Mouse (Mus musculus) urinary bladder, postnatal 10 days (tissue): ENCODE measurements around the gene Cbs.
"Not testable (repeated sequence)": the region's sequence is repeated elsewhere in the genome, so short reads cannot be mapped to it uniquely, and the experiment has no call there.

ENCODE experiments used
- DNase-seq: peaks from one replicate; pipeline ENCODE4 v3.0.0; 2022; ENCODE audit warnings: low spot score

The Cbs gene

DNA sequence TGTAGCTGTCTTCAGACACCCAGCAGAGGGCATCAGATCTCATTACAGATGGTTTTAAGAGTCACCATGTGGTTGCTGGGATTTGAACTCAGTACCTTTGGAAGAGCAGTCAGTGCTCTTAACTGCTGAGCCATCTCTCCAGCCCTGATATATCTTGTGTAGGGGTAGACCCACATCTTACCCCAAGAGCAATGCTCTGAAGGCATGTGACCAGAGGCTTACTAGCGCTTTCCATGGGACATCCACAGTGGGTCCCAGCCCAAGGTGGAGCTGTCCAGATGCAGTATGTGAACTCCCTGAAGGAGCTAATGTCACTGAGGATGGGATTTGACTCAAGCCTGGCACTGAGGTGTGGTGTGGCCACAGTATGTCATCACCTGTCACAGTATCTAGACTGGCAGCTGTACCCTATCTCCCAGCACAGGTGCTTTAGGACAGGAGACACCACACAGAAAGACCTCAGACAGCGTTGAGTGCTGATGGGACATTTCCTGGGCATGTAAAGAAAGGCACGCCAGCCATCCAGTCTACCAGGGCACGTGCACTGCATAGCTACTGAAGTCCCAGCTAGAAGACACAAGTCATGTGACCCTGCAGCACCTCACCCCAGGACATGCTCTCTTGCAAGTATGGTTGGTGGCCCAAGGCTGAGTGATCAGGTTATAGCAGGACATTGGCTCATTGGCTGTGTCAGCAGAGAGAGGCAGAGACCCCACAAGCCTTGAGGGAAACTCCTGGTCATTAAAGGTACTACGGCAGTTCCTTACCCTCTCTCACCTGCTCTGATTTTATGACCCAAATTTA is 9.4 kb upstream of the Cbs start:
- DNase-seq: no peak

DNA sequence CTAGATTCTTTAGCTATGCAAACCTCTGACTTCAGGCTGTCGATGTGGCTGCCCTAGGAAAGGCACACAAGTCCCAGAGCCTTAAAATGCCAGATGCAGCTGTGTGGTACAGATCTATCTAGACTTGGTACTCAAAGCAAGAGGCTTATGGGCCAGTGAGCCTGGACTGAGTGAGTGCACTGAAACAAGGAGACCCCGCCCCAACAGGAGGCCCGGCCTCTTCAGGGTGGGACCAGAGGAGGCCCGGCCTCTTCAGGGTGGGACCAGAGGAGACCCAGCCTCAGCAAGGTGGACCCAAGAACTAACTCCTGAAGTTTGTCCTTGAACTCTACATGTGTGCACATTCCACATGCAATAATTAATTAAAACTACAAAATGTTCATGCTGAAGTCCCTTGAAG is 5.9 kb upstream of the Cbs start:
- no peak for DNase-seq

DNA sequence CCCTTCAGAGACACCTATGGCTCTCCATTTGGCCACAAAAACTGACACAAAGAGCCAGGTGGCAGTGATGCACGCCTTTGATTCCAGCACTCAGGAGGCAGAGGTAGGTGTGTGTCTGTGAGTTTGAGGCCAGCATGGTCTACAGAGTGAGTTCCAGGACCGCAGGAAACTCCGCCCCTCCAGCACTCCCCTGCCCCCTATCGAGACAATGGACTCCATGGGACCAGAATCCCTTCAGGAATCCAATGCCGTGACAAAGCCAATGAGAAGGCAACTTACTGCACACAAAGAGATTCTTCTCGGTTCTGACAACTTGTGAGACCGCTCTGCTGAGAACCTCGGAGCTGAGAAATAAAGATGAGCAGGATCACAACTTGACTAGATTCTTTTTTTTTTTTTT is 5.3 kb upstream of the Cbs start:
- DNase-seq: no peak

DNA sequence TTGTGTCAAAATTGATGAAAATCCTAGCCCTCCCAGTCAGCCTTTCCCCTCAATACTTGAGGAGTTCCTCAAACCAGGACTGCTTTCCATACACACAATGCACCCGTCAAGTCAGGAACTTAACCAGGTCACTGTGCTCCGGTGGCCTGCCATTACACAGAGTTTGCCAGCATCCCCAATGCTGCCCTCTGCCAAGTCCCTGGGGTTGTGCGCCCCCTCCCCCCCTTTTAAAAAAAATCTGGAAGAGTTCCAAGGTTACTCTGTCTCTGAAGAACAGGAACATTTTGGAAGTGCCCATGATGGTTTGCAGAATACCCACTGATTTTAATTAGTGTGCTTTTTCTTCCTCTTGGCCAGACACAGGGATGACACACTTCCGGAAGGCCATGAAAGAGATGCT is 2.6 kb upstream of the Cbs start:
- DNase-seq: no peak

DNA sequence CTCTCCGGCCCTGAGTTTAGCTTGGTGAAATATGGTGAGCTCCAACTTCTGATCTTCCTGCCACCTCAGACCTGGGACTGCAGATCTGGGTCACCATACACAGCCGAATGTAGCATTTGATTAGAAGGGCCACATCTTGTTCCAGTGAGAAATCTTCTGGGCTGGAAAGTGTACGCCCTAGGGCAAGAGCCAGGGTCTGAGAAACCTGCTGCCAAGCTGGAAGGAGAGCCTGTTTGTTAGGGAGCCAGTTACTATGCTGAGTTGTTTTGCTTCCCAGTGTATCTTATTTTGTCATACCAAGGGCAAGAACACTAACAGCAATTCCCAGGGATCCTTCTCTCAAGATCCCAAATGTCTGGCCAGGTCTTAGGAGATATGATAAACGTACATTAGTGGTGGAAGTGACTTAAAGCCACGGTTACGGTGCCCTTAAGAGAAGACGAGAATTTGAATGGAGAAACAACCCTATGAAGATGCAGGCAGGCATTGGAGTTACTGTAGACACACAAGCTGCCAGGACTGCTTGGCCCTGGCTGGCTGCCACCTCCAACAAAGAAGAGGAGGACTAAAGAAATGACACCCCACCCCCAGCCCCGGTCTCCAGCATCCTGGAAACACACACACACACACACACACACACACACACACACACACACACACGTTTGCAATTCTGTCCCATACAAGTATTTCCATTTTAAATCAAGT is 980 bp upstream of the Cbs start:
- DNase-seq: no peak

DNA sequence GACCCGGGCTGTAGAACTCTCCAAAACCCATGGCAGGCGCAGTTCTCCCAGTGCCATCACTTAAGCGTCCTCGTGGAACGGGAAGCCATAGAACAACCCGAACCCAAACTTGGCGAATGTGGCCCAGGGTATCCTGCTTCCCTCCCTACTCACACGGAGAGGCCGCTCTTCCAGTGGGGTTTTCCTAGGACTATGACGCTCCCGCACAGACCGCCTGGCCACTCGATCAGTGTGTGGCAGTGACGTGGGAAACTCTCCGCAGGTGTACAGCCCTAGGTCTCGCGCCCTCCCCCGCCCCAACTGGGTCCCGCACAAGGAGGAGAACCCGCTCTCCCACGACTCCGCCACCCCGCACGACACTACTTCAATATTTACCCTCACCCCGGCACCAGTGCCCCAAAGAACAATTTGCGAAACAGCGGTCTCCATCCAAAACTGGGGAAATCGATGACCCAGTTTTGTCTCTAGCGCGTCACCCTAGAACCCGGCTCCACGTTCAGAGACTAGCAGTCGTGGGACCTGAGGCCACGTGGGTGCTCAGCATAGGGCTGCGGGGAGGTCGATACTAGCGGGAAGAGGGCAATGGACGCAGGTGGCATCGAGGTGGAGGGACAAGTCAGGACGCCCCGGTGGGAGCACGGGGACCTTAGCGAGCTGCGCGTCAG is 629 bp downstream of the Cbs start:
- DNase-seq: no peak

DNA sequence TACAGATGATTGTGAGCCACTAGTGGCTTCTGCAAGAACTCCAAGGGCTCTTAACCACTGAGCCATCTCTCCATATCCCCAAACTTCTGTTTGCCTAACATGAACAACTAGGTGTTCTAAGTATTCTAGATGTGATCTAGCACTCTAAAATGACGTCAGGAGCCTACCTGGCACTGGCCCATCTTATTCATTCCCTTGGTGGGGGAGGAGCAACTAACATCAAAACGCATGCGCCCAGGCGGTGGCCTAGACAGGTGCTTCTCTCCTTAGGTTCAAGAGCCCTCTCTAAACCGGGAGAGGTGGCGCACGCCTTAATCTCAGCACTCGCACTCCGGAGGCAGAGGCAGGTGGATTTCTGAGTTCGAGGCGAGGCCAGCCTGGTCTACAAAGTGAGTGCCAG is 1.3 kb downstream of the Cbs start:
- no peak for DNase-seq

DNA sequence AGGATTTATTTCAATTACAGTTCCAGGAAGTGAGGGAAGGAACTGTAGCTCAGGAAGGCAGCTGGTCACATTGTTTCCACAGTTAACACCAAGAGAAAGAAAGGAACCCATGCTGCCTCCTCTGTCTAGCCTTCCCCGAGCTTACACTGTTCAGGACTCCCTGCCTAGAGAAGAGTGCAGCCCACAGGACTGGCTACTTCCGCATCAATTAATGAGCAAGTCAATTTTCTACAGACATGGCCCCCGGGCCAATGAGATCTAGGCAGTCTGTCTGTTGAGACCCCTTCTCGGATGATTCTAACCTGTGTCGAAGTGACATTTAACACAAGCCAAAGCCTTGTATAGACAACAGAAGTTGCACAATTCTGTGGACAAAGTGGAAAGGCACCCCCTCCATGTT is 2.1 kb downstream of the Cbs start:
- DNase-seq: no peak

DNA sequence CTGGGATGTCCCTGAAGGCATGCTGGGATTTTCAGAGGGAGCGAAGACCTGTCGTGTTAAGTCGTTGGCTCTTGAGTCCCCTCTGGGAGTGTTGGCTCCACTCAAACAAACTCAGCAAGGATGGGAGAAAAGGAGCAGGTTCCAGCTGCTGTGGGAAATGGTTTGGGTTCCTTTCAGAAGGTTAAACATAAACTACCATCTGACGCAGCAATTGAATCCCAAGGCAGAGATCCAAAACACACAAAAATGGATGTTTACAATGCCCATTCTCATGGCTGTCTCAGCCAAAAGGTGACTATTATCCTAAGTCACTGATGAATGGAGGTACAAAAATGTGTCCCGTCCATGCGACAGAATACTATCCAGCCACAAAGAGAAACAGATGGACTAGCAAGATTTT is 4.0 kb downstream of the Cbs start:
- DNase-seq: no peak

DNA sequence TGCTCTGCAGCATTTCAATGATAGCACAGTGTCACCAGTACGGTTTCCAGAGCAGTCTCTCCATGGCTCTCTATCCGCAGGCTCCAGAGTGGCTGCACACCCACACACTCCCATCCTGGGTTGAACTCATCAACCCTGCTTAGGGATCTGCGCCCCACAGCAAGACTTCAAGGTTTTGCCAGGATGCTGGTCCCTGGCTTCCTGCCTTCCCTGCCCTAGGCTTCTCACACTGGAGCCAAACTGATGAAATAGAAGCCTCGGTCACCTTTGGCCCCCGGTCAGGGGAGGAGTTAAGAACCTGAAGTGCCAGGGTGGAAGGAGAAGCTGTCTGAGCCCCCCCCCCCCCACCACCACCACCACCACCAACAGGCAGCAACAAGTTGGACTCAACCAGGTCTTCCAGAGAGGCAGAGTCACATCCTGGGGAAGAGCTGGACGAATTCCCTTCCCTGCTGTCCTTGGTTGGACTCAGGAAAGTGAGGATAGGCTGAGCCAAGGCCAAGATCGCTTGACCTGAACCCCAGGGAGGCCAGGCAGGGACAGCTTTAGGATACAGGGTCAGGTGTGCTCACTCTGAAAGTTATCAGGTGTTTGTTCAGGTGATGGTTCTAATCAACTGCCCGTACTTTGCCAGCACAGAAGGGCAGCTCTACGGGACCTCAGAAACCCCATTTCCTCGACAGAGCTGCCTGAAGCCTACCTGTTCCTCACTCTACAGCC is 5.8 kb downstream of the Cbs start:
- no peak for DNase-seq

DNA sequence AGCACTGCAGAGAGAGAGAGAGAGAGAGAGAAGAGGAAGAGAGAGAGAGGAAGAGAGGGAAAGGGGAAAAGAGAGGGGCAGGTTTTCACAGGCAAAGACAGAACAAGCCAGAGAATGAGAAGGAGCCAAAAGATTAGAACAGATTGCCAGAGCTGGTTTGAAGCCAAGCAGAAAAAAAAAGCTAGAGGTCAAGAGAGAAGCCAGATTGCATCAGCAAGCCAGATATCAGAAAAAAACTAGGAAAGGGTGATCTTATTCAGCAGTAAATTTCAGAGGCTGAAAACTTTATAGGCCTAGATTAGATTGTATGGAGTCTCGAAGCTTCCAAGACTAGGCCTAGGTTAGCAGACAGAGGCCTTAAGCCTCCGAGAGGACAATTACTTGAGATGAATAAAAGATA is 9.1 kb downstream of the Cbs start:
- DNase-seq: no peak

DNA sequence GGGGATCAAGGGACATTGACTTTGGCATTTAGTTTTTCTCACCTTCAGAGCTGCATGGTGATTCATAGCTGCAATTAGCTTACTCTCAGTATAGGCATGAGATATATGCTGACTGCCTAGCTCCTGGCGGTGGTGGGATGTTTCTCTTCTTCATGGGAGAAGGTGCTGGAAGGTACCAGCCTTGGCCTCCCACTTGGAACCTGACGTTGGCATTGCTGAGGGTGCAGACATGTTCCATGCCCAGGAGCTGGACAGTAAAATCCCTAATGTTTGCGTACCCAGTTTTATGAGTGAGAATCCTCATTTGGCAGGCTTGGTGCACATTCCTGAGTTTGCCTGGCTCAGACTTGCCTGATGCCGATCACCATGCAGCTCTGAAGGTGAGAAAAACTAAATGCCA is 13.9 kb downstream of the Cbs start:
- DNase-seq: no peak

DNA sequence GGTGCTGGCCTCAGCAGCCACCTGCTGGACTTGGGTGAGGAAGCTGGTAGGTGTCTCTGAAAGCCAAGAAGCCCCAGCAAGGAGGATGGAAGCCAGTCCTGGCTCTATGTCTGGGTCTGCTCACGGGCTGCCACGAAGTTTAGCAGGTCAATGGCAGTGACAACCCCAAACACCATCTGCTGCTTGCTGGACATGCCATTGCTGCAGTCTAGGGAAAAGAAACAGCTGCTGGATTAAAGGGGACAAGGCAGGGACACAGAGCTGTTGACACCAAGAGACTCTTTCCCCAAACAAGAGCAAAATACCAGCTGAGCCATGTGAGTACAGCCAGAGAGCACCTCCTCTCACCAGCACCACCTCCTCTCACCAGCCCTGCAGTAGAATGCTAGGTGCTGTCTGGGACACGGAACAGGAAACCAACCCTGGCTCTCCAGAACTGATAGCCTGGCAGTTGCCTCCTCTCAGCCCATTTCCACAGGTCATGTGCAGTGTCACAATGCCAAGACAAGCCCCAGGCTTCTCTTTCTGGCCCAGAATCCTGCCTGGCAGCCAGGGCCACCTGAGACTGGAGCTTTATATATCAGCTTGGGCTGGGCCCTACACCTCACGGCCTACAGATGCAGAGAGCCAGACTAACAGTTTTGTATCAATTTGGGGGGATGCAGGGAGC is 23.8 kb downstream of the Cbs start:
- DNase-seq: no peak

DNA sequence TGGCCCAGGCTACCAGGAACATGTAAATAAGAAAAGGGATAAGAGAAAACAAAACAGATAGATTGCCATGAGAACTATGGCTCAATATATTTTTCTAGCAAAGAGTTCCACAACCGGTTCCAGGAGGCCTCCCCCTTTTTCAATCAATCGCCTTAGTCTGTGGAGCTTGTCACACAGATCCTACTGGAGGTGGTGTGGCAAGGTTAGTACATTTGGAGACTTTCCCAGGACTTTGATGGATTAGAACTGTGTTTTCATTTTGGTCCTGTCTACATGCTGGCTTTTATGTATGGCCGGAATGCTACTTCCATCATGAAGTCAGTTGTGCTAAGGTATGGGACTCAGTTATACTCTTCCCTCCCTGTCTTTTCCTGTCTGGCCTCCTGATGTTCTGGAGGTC is 27.1 kb downstream of the Cbs start:
- no peak for DNase-seq

DNA sequence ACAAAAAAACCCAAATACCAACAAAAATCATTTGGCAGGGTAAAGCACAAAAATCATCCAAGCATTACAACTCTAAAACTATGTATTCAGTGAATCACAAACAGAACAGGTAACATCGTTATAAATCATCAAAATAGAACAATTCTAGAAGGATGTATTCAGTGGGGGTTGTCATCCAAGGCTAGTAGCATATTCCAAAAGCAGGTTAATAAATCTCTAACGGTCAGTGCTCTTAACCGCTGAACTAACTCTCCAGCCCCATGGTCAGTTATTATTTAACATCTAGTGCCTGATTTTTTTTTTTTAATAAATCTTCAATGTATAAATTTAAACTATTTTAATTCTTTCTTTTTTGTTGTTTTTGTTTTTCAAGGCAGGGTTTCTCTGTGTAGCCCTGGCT is 27.9 kb downstream of the Cbs start:
- DNase-seq: not testable (repeated sequence)

DNA sequence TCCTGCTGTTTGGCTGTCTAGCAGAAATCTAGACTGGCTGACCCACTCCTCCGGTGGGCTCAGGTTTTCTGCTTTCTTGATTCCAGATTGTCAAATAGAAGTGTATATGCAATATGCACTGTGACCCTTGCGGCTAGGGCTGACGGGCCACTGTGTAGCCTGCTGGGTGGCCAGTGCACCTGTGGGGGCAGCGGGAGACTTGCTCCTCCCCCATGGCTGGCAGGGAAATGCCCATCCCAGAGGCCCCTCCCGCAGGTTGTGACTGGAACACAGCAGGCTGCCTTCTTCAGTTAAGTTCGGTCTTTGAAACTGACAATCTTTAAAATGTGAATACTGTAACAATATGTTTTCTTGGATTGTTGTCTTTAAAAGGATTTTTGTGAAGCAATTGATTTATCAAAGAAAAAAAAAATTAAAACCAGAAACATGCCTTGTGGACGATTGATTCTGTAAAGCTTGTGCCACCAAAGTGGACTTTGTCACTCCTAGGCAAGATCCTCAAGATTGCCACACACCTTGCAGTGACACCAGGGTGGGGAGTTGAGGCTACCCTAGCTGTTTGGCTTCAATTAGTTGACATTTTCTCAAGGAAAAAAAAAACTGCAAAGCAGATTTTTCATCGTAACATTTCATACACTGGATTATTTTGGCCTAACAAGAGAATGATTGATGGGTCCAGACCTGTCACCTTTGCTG is 29.6 kb downstream of the Cbs start:
- no peak for DNase-seq

DNA sequence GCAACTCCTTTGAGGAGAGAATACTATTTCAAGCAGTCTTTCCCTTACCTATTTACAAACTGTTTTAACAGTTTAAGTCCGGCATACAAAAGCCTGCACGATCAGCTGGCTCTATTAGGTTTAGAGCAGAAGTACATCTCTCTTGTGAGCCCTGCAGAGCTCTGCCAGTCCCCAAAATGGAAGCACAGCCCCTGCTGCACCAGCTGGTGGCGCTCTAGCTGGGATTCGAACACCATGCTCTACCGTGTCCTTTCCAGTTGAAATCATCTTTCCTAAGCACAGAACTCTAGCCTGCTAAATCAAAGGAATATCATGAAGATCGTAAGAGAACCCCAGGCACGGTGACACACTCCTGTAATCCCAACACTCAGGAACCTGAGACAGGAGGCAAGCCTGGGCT is 30.6 kb downstream of the Cbs start:
- DNase-seq: no peak

DNA sequence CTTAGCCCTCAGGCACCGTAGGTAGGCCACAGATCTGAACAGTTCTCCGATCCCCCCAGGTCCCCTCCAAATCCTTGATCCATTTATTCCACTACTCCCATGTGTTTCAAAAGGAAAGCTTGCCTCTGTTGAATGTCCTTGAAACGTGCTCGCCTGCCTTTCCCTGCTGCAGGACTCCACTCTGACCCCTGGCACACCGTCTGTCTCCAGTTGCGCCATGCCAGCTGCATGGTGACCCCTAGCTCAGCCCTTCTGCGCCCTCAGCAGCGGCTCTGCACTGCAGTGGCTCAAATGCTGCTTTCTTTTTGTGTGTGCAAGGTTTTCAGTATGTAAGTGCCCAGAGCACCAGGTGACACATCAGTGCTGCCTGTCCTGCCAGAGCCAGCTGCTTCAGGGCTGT is 38.4 kb downstream of the Cbs start:
- no peak for DNase-seq

DNA sequence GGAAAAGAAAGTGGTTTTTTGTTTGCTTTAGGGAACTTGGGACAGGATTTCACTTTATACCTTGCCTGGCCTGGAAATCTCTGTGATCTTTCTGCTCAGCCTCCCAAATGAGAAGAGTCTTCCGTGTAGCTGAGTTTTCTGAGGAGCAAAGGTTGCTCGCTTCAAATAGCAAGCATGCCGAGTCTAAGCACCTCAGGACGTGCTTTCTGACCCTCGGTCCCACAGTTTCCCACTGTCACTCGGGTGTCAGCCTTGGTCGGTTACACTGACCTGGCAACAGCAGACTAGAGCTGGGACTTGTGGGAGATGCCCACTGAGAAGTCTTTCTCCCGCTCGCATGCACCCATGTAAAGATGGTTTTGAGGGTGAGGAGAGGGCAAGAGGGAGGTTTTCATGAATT is 39.1 kb downstream of the Cbs start:
- DNase-seq: no peak

DNA sequence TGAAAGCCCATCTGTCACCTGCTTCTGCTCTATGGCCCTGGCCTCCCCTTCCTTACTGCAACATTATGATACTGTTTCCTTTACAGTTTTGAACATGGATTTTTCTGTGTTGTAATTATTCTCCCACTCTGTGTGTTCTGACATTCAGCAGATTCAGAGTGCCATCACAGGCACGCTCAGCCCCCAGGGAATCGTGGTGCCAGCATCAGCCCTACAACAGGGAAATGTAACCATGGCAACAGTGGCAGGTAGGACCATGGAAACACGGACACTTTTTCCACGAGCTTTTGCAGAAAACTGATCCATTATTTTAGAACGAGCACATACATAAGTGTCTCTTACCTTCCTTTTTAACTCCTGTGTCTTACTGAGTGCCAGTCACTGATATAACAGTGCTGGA is 42.0 kb downstream of the Cbs start:
- DNase-seq: no peak

DNA sequence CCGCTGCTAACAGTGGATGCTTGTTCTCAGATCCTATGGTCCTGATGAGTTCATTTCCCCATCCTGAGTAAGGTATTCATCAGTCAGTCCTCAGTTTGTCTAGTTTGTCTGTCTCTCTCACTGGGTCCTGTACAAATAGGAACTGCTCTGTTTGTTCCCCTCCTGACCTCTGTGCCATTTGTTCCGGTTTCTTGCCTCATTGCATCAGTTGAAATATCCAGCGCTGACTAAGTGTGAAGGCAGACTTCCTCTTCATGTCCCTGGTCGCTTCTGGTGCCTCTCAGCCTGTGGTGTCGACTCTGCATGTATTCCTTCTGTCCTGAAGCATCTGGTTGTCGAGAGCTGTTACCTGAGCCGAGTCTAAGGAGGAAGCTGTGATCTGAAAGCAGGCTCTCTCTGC is 42.4 kb downstream of the Cbs start:
- DNase-seq: no peak

DNA sequence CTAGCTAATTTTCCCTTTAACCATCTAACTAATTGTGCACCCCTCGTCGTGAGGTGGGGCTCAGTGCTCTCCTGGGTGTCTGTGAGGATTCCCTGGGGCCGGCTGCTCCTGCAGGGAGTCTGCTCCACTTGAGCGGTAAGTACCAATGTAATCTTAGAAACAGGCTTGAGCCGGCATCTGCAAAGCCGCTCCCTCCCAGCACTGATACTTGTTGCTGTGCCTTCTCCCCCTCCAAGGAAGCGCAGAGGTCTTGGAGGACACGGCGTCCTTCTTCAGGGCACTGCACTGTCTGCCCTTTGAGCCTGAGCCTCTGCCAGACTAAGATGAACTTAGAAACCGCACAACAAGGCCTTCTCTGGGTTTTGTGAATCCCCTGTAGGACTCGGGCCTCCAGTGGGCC is 46.2 kb downstream of the Cbs start:
- no peak for DNase-seq
